Mouse (Mus musculus): ENCODE data around the gene Rps19. TPM values are rescaled to one million over a fixed set of nuclear protein-coding genes. Genes with fewer than 3 reads are reported as not detected.

Rps19 gene
- polyA plus RNA-seq, 1 experiment from 2014 or later: 1,106 TPM

DNA sequence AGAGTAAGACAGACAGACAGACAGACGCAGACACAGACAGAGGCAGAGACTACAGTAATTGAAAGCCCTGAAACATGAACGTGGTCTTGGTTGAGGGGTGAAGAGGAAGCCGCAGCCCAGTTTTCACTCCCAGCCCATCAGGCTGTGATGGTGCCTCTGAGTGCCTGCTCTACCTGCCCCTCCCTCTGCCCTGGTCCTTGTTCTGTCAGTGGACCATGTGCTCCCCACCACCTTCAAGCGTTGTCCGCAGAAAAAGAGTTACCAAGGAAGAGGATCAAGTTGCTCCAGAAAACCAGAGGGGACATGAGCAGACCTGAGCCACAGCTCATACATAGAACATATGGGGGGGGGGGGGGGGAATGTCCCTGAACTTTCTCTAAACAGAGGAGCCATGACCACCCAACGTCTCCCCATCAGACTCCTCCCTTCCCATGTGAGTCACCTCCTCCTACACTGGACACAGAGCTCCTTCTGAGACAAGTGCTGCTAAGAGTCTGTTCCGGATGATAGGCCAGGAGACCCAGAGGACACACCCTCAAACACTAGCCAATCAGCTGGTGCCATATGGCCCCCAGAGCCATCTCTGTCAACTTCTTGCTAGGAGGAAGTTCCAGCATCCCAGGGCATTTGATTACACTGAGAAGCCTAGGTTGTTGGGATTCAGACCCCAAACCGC is 31.5 kb upstream of the Rps19 start:
- H3K4me2 ChIP-seq: no peak overlapping the region
- no peak for ATAC-seq (ENCODE audit: low FRiP score, low read depth)
- no peak overlapping the region for H3K4me3 ChIP-seq
- H3K9me3 ChIP-seq: no peaks in the 10 kb centered on the region
- H3K27ac ChIP-seq (replicated peaks): no peak overlapping the region
- 84% methylated on average over 8 of the region's 8 CpGs for WGBS
- no peaks in the 10 kb centered on the region for H3K27me3 ChIP-seq
- H3K36me3 ChIP-seq: no peaks in the 10 kb centered on the region
- H3K4me1 ChIP-seq (replicated peaks): no peaks in the 10 kb centered on the region
- no peak overlapping the region for H3K9ac ChIP-seq

GRCm38 (mm10) chr7:24853233-24853563 is 31.0 kb upstream of the Rps19 start:
- no peaks in the 10 kb centered on the region for H3K9me3 ChIP-seq
- no peak overlapping the region for H3K4me3 ChIP-seq
- no peaks in the 10 kb centered on the region for H3K36me3 ChIP-seq
- no peak overlapping the region for H3K4me2 ChIP-seq
- no peak overlapping the region for H3K27ac ChIP-seq (replicated peaks)
- no peaks in the 10 kb centered on the region for H3K4me1 ChIP-seq (replicated peaks)
- no peaks in the 10 kb centered on the region for H3K27me3 ChIP-seq
- no peak for ATAC-seq (ENCODE audit: low FRiP score, low read depth)
- H3K9ac ChIP-seq: no peak overlapping the region

DNA sequence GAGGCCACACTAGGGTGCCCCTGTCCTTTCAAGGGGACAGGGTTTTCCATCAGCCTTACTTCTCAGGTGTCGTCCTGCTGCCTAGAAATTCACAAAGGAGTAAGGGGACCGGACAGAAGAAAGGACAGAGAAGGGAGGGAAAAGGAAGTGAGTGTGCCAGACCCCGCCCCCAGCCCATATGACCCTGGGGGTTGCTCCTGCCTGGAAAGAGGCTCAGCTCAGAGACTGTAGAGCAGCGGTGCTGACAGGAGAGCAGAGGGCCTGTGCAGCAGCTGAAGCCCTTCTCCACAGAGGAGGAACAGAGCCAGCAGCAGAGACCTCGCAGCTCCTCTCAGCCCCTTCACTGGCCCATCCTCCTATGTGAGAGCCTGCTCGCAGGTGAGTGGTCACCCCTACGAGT is 30.5 kb upstream of the Rps19 start:
- no peaks in the 10 kb centered on the region for H3K9me3 ChIP-seq
- H3K4me1 ChIP-seq (replicated peaks): no peaks in the 10 kb centered on the region
- ATAC-seq (ENCODE audit: low FRiP score, low read depth): no peak
- 65% methylated on average over 7 of the region's 7 CpGs for WGBS
- H3K9ac ChIP-seq: no peak overlapping the region
- no peak overlapping the region for H3K4me3 ChIP-seq
- H3K36me3 ChIP-seq: no peaks in the 10 kb centered on the region
- no peak overlapping the region for H3K27ac ChIP-seq (replicated peaks)
- no peaks in the 10 kb centered on the region for H3K27me3 ChIP-seq
- H3K4me2 ChIP-seq: no peak overlapping the region

GRCm38 (mm10) chr7:24856460-24857120 is 27.6 kb upstream of the Rps19 start:
- H3K9me3 ChIP-seq: no peaks in the 10 kb centered on the region
- no peaks in the 10 kb centered on the region for H3K36me3 ChIP-seq
- H3K9ac ChIP-seq: no peak overlapping the region
- H3K27me3 ChIP-seq: no peaks in the 10 kb centered on the region
- ATAC-seq (ENCODE audit: low FRiP score, low read depth): no peak
- H3K27ac ChIP-seq (replicated peaks): no peak overlapping the region
- no peak overlapping the region for H3K4me2 ChIP-seq
- H3K4me3 ChIP-seq: no peak overlapping the region
- WGBS: 28% methylated on average over 6 of the region's 6 CpGs
- no peaks in the 10 kb centered on the region for H3K4me1 ChIP-seq (replicated peaks)

GRCm38 (mm10) chr7:24859234-24859633 is 24.9 kb upstream of the Rps19 start:
- WGBS: 68% methylated on average over 5 of the region's 5 CpGs
- Histone ChIP-seq H3K36me3 (no peaks in the 10 kb centered on the region), H3K9ac (no peak overlapping the region), H3K27ac (replicated peaks) (no peak overlapping the region), H3K4me2 (no peak overlapping the region), H3K9me3 (no peaks in the 10 kb centered on the region), H3K27me3 (no peaks in the 10 kb centered on the region), H3K4me3 (no peak overlapping the region), H3K4me1 (replicated peaks) (no peaks in the 10 kb centered on the region)
- no peak for ATAC-seq (ENCODE audit: low FRiP score, low read depth)

DNA sequence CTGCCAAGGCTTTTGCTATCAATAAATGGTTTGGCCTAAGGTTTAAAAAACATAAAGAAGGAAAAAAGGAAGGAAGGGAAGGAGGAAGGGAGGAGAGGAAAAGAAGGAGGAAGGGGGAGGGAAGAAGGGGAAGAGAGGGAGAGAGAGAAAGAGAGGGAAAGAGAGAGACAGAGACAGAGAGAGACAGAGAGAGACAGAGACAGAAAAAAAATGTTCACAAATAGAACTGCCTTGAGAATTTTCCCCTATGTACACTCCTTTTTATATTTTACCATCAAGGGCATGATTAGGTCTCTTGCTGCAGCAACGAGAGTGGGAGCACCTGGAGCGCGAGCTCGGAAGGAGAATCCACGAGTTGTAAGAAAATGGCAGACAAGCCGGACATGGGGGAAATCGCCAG is 22.3 kb upstream of the Rps19 start, which contains the start of gene Gm9844:
Gene Gm9844 (plus strand): TSS at position 301 of the 400 bp plus-strand sequence.
- no peaks in the 10 kb centered on the region for H3K4me1 ChIP-seq (replicated peaks)
- H3K27me3 ChIP-seq: no peaks in the 10 kb centered on the region
- no peaks in the 10 kb centered on the region for H3K36me3 ChIP-seq
- no peak within 1 kb of the TSS for H3K4me2 ChIP-seq
- 90% methylated on average over 7 of the region's 7 CpGs for WGBS
- H3K9ac ChIP-seq: no peak within 1 kb of the TSS
- no peak within 1 kb of the TSS for H3K27ac ChIP-seq (replicated peaks)
- no peak within 1 kb of the TSS for H3K4me3 ChIP-seq
- no peaks in the 10 kb centered on the region for H3K9me3 ChIP-seq
- no peak for ATAC-seq (ENCODE audit: low FRiP score, low read depth)

GRCm38 (mm10) chr7:24862853-24863252 is 21.3 kb upstream of the Rps19 start:
- Histone ChIP-seq H3K4me1 (replicated peaks) (no peaks in the 10 kb centered on the region), H3K9me3 (no peaks in the 10 kb centered on the region), H3K4me2 (no peak overlapping the region)

DNA sequence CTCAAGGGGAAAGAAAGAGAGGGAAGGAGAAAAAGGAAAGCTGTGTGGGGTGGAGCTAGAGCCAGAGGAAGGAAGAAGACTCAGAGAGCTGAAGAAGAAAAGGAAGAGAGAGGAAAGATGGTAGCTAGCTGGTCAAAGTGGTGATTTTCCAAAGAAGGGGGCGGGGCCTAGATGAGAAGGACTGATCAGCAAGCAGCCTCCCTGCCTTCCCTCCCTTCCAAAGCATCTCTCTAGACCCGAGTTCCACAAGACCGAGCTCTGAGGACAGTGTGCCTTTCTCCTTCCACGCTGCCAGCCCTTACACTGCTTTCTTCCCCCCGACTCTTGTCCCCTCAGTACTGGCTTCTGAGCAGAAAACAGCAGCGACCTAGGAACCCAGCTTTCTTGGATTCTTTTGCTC is 20.0 kb upstream of the Rps19 start:
- no peaks in the 10 kb centered on the region for H3K4me1 ChIP-seq (replicated peaks)
- no peak for ATAC-seq (ENCODE audit: low FRiP score, low read depth)
- no peak overlapping the region for H3K4me2 ChIP-seq
- H3K4me3 ChIP-seq: no peak overlapping the region
- no peaks in the 10 kb centered on the region for H3K9me3 ChIP-seq
- H3K27me3 ChIP-seq: no peaks in the 10 kb centered on the region
- no peak overlapping the region for H3K9ac ChIP-seq
- WGBS: 37% methylated on average over 6 of the region's 6 CpGs
- H3K27ac ChIP-seq (replicated peaks): no peak overlapping the region
- H3K36me3 ChIP-seq: no peaks in the 10 kb centered on the region

More at GRCm38 (mm10) chr7:24862853-24863252, 21.3 kb upstream of the Rps19 start:
- Histone ChIP-seq H3K27me3 (no peaks in the 10 kb centered on the region), H3K27ac (replicated peaks) (no peak overlapping the region), H3K9ac (no peak overlapping the region), H3K36me3 (no peaks in the 10 kb centered on the region), H3K4me3 (no peak overlapping the region)
- ATAC-seq (ENCODE audit: low FRiP score, low read depth): no peak
- 86% methylated on average over 4 of the region's 4 CpGs for WGBS

DNA sequence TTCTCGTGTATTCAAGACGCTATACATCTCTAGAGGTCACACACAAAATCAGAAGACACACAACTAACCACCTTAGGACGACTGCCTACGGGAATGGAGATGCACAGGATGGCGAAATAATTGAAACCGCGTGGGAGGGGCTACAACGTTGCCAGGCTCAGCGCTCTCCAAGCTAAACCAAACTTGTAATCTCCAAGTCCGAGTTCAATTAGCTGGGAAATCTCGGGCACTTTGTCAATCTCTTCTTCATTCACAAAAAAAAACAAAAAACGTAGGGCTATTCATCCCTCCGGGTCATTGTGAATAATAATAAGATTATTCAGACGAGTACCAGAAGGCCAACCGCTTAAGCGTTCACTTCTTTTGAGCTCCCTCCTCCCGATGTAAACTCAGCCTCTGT is 15.1 kb upstream of the Rps19 start:
- WGBS: 50% methylated on average over 17 of the region's 17 CpGs
- Histone ChIP-seq H3K4me3 (no peak overlapping the region), H3K9ac (no peak overlapping the region), H3K4me2 (no peak overlapping the region), H3K36me3 (no peaks in the 10 kb centered on the region), H3K27me3 (no peaks in the 10 kb centered on the region), H3K27ac (replicated peaks) (no peak overlapping the region), H3K9me3 (no peaks in the 10 kb centered on the region), H3K4me1 (replicated peaks) (no peaks in the 10 kb centered on the region)
- ATAC-seq (ENCODE audit: low FRiP score, low read depth): no peak

DNA sequence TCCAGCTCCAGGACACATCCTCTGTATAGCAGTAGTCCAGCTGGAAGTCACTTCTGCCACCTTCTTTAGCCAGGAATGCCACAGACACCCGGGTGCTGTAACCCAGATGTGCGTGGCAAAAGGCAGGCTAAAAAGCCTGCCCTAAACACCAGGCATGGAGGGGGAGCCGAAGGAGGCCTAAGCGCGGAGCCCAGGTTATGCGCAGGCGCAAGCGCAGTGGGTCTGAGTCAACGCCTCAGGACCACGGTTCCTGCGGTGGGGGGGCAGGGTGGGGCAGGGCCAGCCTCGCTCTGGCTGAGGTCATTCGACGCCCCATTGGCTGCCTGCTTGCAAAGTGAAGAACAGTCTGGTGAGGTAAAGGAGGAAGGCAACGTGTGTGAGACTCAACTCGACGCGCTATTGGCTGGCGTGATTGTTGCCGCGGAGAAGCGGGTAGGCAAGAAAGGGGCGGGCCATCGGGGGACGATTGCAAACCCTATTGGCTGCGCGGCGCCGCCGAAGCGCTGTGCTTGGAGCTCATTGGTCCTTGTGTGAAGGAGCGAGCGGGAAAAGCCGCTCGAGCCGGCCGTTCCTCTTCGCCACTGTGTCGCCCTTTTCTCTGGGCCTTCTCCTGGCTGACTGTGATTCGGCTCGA is 14.5 kb upstream of the Rps19 start, which contains the start of the genes Lypd4 and Dmrtc2:
Gene Lypd4 (minus strand): TSS at position 410 of the 634 bp plus-strand sequence.
Gene Dmrtc2 (plus strand): TSS at position 526 of the 634 bp plus-strand sequence.
- Histone ChIP-seq H3K27me3 (no peaks in the 10 kb centered on the region), H3K4me2 (peak within 1 kb of the TSS; percentile 26; the same call in 1 of the 2 replicates), H3K27ac (replicated peaks) (no peak within 1 kb of the TSS), H3K4me3 (no peak within 1 kb of the TSS), H3K9me3 (no peaks in the 10 kb centered on the region), H3K36me3 (no peaks in the 10 kb centered on the region), H3K4me1 (replicated peaks) (no peaks in the 10 kb centered on the region), H3K9ac (no peak within 1 kb of the TSS)
- 60% methylated on average over 41 of the region's 41 CpGs for WGBS
- ATAC-seq (ENCODE audit: low FRiP score, low read depth): peak; percentile 52; the same call in 1 of the 2 replicates

GRCm38 (mm10) chr7:24877588-24877987 is 6.6 kb upstream of the Rps19 start:
- Histone ChIP-seq H3K27me3 (no peaks in the 10 kb centered on the region), H3K9me3 (no peaks in the 10 kb centered on the region), H3K4me2 (no peak overlapping the region), H3K4me3 (no peak overlapping the region), H3K9ac (no peak overlapping the region), H3K36me3 (no peaks in the 10 kb centered on the region), H3K27ac (replicated peaks) (no peak overlapping the region), H3K4me1 (replicated peaks) (no peaks in the 10 kb centered on the region)
- no peak for ATAC-seq (ENCODE audit: low FRiP score, low read depth)
- 84% methylated on average over 3 of the region's 3 CpGs for WGBS

DNA sequence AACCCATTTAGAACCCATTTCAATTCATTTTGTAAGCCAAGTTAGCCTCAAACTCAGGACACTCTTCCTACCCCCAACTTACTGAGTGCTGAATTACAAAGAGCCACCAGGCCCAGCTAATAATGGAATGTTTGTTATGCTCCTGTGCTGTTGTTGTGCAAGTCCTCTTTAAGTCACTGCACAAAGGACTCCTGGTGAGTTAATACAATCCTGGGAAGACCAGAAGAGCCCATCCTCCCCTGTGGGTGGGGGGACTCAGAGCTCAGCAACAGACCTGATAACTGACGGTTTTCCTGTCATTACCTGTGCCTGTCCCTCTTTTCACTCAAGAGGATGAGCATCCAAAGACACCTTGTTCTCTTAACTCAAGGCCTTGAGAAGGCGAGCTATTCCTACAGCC is 4.6 kb upstream of the Rps19 start:
- H3K27me3 ChIP-seq: no peaks in the 10 kb centered on the region
- no peak overlapping the region for H3K9ac ChIP-seq
- no peak overlapping the region for H3K4me2 ChIP-seq
- no peaks in the 10 kb centered on the region for H3K9me3 ChIP-seq
- H3K4me3 ChIP-seq: no peak overlapping the region
- 21% methylated on average over 2 of the region's 2 CpGs for WGBS
- ATAC-seq (ENCODE audit: low FRiP score, low read depth): no peak
- no peaks in the 10 kb centered on the region for H3K36me3 ChIP-seq
- H3K27ac ChIP-seq (replicated peaks): no peak overlapping the region
- no peaks in the 10 kb centered on the region for H3K4me1 ChIP-seq (replicated peaks)

All from hindbrain, embryonic 15.5 days (tissue).